Mouse (Mus musculus) testis, adult 2 months (tissue): ENCODE data around the gene Actr1b. TPM values are rescaled to one million over a fixed set of nuclear protein-coding genes. Genes with fewer than 3 reads are reported as not detected.

ENCODE experiments used
- H3K27ac ChIP-seq: fragments of 200-500 bp; 2 replicates; pipeline ENCODE4 v1.5.1; 2012; ENCODE audit warnings: low read depth, low read length; ENCODE audit not compliant: control insufficient read depth, insufficient read depth
- H3K27me3 ChIP-seq: fragments of 200-500 bp; 2 replicates; pipeline ENCODE4 v1.6.1; 2012; ENCODE audit warnings: mild to moderate bottlenecking, low read length, moderate library complexity; ENCODE audit not compliant: control insufficient read depth, insufficient read depth
- H3K36me3 ChIP-seq: fragments of 200-500 bp; 2 replicates; pipeline ENCODE4 v1.6.1; 2012; ENCODE audit warnings: mild to moderate bottlenecking, low read length; ENCODE audit not compliant: control insufficient read depth, insufficient read depth
- H3K4me1 ChIP-seq: fragments of 200-500 bp; 2 replicates; pipeline ENCODE4 v1.6.1; 2012; ENCODE audit warnings: low read length; ENCODE audit not compliant: control insufficient read depth, insufficient read depth
- H3K4me3 ChIP-seq: fragments of 200-500 bp; 2 replicates; pipeline ENCODE4 v1.5.1; 2012; ENCODE audit warnings: low read depth, mild to moderate bottlenecking, low read length, moderate library complexity, mixed read lengths; ENCODE audit not compliant: control insufficient read depth
- CTCF ChIP-seq: fragments of 200-500 bp; IDR thresholded peaks from 2 replicates; pipeline ENCODE4 v1.5.1; 2012; ENCODE audit warnings: low read depth, mild to moderate bottlenecking, inconsistent platforms, low read length, moderate library complexity; ENCODE audit not compliant: control insufficient read depth, insufficient read depth, insufficient replicate concordance
- POLR2A ChIP-seq: fragments of 200-500 bp; IDR thresholded peaks from 2 replicates; pipeline ENCODE4 v1.6.1; 2012; ENCODE audit warnings: low read depth, mild to moderate bottlenecking, inconsistent platforms, low read length, moderate library complexity; ENCODE audit not compliant: control insufficient read depth
- polyA plus RNA-seq: library from polyadenylated mRNA; depleted of rRNA; stranded (reverse); fragments of >200 nt; gene quantifications from 2 replicates; pipeline ENCODE4 v1.2.3, GENCODE M21; 2012

Actr1b gene
- polyA plus RNA-seq, 1 experiment, result 42.7 TPM

GRCm38 (mm10) chr1:36697030-36697429 lies 17.2 kb downstream of the Actr1b start:
- TF ChIP-seq CTCF (no peak), POLR2A (no peak)
- Histone ChIP-seq H3K27me3 (no peaks in the 10 kb centered on the region), H3K36me3 (no peaks in the 10 kb centered on the region), H3K4me3 (no peak overlapping the region), H3K27ac (no peak overlapping the region), H3K4me1 (peaks cover 3% of the 10 kb centered on the region)

- TF ChIP-seq CTCF (no peak), POLR2A (no peak)
- Histone ChIP-seq H3K4me3 (no peak overlapping the region), H3K4me1 (peaks cover 5% of the 10 kb centered on the region), H3K27me3 (no peaks in the 10 kb centered on the region), H3K27ac (no peak overlapping the region), H3K36me3 (no peaks in the 10 kb centered on the region)
These were observed 17.8 kb downstream of the Actr1b start for GRCm38 (mm10) chr1:36696411-36696810.

- TF ChIP-seq CTCF, result no peak
- TF ChIP-seq POLR2A, result no peak
- Histone ChIP-seq H3K4me1 (peaks cover 10% of the 10 kb centered on the region), H3K27ac (no peak overlapping the region), H3K36me3 (no peaks in the 10 kb centered on the region), H3K4me3 (no peak overlapping the region), H3K27me3 (no peaks in the 10 kb centered on the region)
These were observed 19.4 kb downstream of the Actr1b start for GRCm38 (mm10) chr1:36694871-36695270.

- Histone ChIP-seq H3K36me3 (no peaks in the 10 kb centered on the region), H3K27ac (peak within 1 kb of the TSS; percentile 86)
- TF ChIP-seq CTCF (no peak), POLR2A (peak; percentile 66; the same call in 1 of the 2 replicates)
These were observed 22.7 kb downstream of the Actr1b start, which contains the start of gene Cox5b for GRCm38 (mm10) chr1:36691271-36692155. Cox5b (plus strand) TSS chr1:36691449.

GRCm38 (mm10) chr1:36690671-36691235 lies 23.5 kb downstream of the Actr1b start:
- Histone ChIP-seq H3K4me1 (peaks cover 10% of the 10 kb centered on the region), H3K27ac (peak overlapping the region; percentile 86), H3K27me3 (no peaks in the 10 kb centered on the region), H3K4me3 (peak overlapping the region; percentile 92), H3K36me3 (no peaks in the 10 kb centered on the region)
- TF ChIP-seq CTCF (no peak), POLR2A (no peak)

More at GRCm38 (mm10) chr1:36691271-36692155, 22.7 kb downstream of the Actr1b start, which contains the start of gene Cox5b:
- Histone ChIP-seq H3K4me1 (peaks cover 10% of the 10 kb centered on the region), H3K27me3 (no peaks in the 10 kb centered on the region), H3K4me3 (peak within 1 kb of the TSS; percentile 92)

GRCm38 (mm10) chr1:36683810-36684467 lies 30.3 kb downstream of the Actr1b start:
- no peak overlapping the region for H3K27ac ChIP-seq
- no peaks in the 10 kb centered on the region for H3K27me3 ChIP-seq
- peak; percentile 62; the same call in 1 of the 2 replicates for TF ChIP-seq CTCF
- no peak for TF ChIP-seq POLR2A

GRCm38 (mm10) chr1:36682620-36683355 lies 31.4 kb downstream of the Actr1b start, which contains the start of gene Fam178b:
Fam178b (minus strand) TSS chr1:36683183.
- no peaks in the 10 kb centered on the region for H3K27me3 ChIP-seq
- H3K4me3 ChIP-seq, result peak within 1 kb of the TSS; percentile 92
- H3K36me3 ChIP-seq, result peaks cover 6% of the 10 kb centered on the region
- peak within 1 kb of the TSS; percentile 94 for H3K27ac ChIP-seq
- H3K4me1 ChIP-seq, result peaks cover 9% of the 10 kb centered on the region
- TF ChIP-seq CTCF, result no peak
- TF ChIP-seq POLR2A, result peak; percentile 93

More at GRCm38 (mm10) chr1:36683810-36684467, 30.3 kb downstream of the Actr1b start:
- peaks cover 6% of the 10 kb centered on the region for H3K36me3 ChIP-seq
- H3K4me1 ChIP-seq, result peaks cover 9% of the 10 kb centered on the region
- H3K4me3 ChIP-seq, result peak overlapping the region; percentile 92
